ENCODE assay signal across 10 mouse cellular contexts in the genomic region with DNA sequence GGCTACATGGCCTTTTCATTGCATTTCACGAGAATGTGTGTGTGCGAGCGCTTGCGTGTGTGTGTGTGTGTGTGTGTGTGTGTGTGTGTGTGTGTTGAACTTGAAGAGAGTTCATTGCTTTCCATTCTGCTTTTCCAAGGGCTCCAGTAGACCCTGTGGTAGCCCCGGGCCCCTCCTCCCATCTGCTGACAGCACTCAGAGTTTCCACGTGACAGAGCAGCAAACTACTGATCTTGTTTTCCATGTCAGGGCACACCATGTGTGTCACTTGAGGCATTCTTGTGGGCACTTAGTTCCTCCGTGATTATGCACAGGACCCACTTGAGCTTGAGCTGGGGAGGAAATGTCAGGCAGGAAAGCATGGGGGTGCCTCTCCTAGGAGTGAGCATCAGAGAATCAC.
DNase-seq lines count a peak whose midpoint lies in the region; ATAC-seq and TF ChIP-seq lines count a peak whose summit lies in the region.
"Had no signal": no experiment of that assay in that cellular context is flagged by ENCODE, and none has a peak within 500 bp of the region (broad histone marks: within the 10 kb centered on the region; RNA-seq: fewer than 3 reads in every experiment).

No protein-coding gene starts in this region.

- no peaks in the 10 kb centered on the region for H3K36me3 ChIP-seq in kidney, embryonic 16.5 days (ENCODE audit: insufficient read depth, low read length)
- no peaks in the 10 kb centered on the region for H3K36me3 ChIP-seq in embryonic facial prominence, embryonic 10.5 days (replicated peaks)
- no peaks in the 10 kb centered on the region for H3K36me3 ChIP-seq in hindbrain, postnatal 0 days (ENCODE audit: insufficient read depth, low read length)
- no peaks in the 10 kb centered on the region for H3K36me3 ChIP-seq in midbrain, embryonic 15.5 days (replicated peaks)
- no peaks in the 10 kb centered on the region for H3K36me3 ChIP-seq in liver, embryonic 11.5 days (ENCODE audit: control insufficient read depth, insufficient read depth, low read length)
- H3K36me3 ChIP-seq: hindbrain, embryonic 15.5 days had no signal

- ATAC-seq in kidney, embryonic 16.5 days (ENCODE audit: low FRiP score, low TSS enrichment), result 0 out of 2 replicates have a peak, but pooled peaks have one; percentile 43
- peak; percentile 42; the same call in 1 of the 2 replicates for ATAC-seq in hindbrain, postnatal 0 days
- ATAC-seq in midbrain, embryonic 15.5 days (replicated peaks), result peak; percentile 31; the same call in 1 of the 2 replicates
- no peak for ATAC-seq in liver, embryonic 11.5 days (replicated peaks; ENCODE audit: low FRiP score)
- ATAC-seq in cerebellum, adult (ENCODE audit: insufficient number of reproducible peaks, low FRiP score, low TSS enrichment), result no peak

- no peak overlapping the region for H3K9ac ChIP-seq in kidney, embryonic 16.5 days (replicated peaks; ENCODE audit: low read length)
- H3K9ac ChIP-seq in hindbrain, postnatal 0 days (replicated peaks; ENCODE audit: low read length), result no peak overlapping the region
- no peak overlapping the region for H3K9ac ChIP-seq in midbrain, embryonic 15.5 days
- no peak overlapping the region for H3K9ac ChIP-seq in liver, embryonic 11.5 days (ENCODE audit: low read depth, low read length)
- H3K9ac ChIP-seq: hindbrain, embryonic 15.5 days had no signal

- no peaks in the 10 kb centered on the region for H3K27me3 ChIP-seq in kidney, embryonic 16.5 days (ENCODE audit: insufficient read depth, low read length)
- H3K27me3 ChIP-seq in embryonic facial prominence, embryonic 10.5 days (replicated peaks; ENCODE audit: low read depth, poor library complexity, severe bottlenecking), result no peaks in the 10 kb centered on the region
- H3K27me3 ChIP-seq in hindbrain, postnatal 0 days (ENCODE audit: insufficient read depth, low read length), result no peaks in the 10 kb centered on the region
- H3K27me3 ChIP-seq in midbrain, embryonic 15.5 days (replicated peaks), result no peaks in the 10 kb centered on the region
- no peaks in the 10 kb centered on the region for H3K27me3 ChIP-seq in liver, embryonic 11.5 days (replicated peaks; ENCODE audit: control insufficient read depth, insufficient read depth, low read length)
- H3K27me3 ChIP-seq: hindbrain, embryonic 15.5 days had no signal

- no peak overlapping the region for H3K27ac ChIP-seq in kidney, embryonic 16.5 days (ENCODE audit: low read length)
- H3K27ac ChIP-seq in embryonic facial prominence, embryonic 10.5 days (replicated peaks), result no peak overlapping the region
- H3K27ac ChIP-seq in hindbrain, postnatal 0 days, result no peak overlapping the region
- H3K27ac ChIP-seq in midbrain, embryonic 15.5 days, result no peak overlapping the region
- H3K27ac ChIP-seq in liver, embryonic 11.5 days (ENCODE audit: low read depth, low read length), result no peak overlapping the region
- H3K27ac ChIP-seq: hindbrain, embryonic 15.5 days; macrophage had no signal

- peaks cover 50% of the 10 kb centered on the region for H3K4me1 ChIP-seq in kidney, embryonic 16.5 days (ENCODE audit: insufficient read depth, low read length)
- peaks cover 65% of the 10 kb centered on the region for H3K4me1 ChIP-seq in embryonic facial prominence, embryonic 10.5 days
- H3K4me1 ChIP-seq in hindbrain, postnatal 0 days (ENCODE audit: insufficient read depth, low read length), result peaks cover 50% of the 10 kb centered on the region
- H3K4me1 ChIP-seq in midbrain, embryonic 15.5 days, result peaks cover 58% of the 10 kb centered on the region
- no peaks in the 10 kb centered on the region for H3K4me1 ChIP-seq in liver, embryonic 11.5 days (replicated peaks; ENCODE audit: control insufficient read depth, insufficient read depth, low read length)

- no peak overlapping the region for H3K4me3 ChIP-seq in kidney, embryonic 16.5 days (ENCODE audit: low read length)
- H3K4me3 ChIP-seq in embryonic facial prominence, embryonic 10.5 days, result no peak overlapping the region
- H3K4me3 ChIP-seq in hindbrain, postnatal 0 days (ENCODE audit: low read length), result no peak overlapping the region
- no peak overlapping the region for H3K4me3 ChIP-seq in midbrain, embryonic 15.5 days
- no peak overlapping the region for H3K4me3 ChIP-seq in liver, embryonic 11.5 days (ENCODE audit: low read depth, low read length)
- H3K4me3 ChIP-seq: hindbrain, embryonic 15.5 days had no signal

- WGBS in kidney, embryonic 16.5 days, result 53% methylated on average over 7 of the region's 7 CpGs
- WGBS in embryonic facial prominence, embryonic 10.5 days, result 65% methylated on average over 7 of the region's 7 CpGs
- 45% methylated on average over 7 of the region's 7 CpGs for WGBS in hindbrain, postnatal 0 days
- 53% methylated on average over 7 of the region's 7 CpGs for WGBS in midbrain, embryonic 15.5 days
- WGBS in liver, embryonic 11.5 days, result 68% methylated on average over 7 of the region's 7 CpGs

- no peak overlapping the region for H3K4me2 ChIP-seq in kidney, embryonic 16.5 days (replicated peaks; ENCODE audit: low read depth, low read length)
- H3K4me2 ChIP-seq in hindbrain, postnatal 0 days (ENCODE audit: low read depth, low read length), result no peak overlapping the region
- no peak overlapping the region for H3K4me2 ChIP-seq in midbrain, embryonic 15.5 days
- H3K4me2 ChIP-seq in liver, embryonic 11.5 days, result no peak overlapping the region
- H3K4me2 ChIP-seq: hindbrain, embryonic 15.5 days had no signal

- no peaks in the 10 kb centered on the region for H3K9me3 ChIP-seq in kidney, embryonic 16.5 days (ENCODE audit: low read length)
- H3K9me3 ChIP-seq in embryonic facial prominence, embryonic 10.5 days, result no peaks in the 10 kb centered on the region
- H3K9me3 ChIP-seq in hindbrain, postnatal 0 days (ENCODE audit: low read length), result no peaks in the 10 kb centered on the region
- H3K9me3 ChIP-seq in midbrain, embryonic 15.5 days, result no peaks in the 10 kb centered on the region
- H3K9me3 ChIP-seq in liver, embryonic 11.5 days (ENCODE audit: control insufficient read depth, low read length), result no peaks in the 10 kb centered on the region
- H3K9me3 ChIP-seq: hindbrain, embryonic 15.5 days had no signal

- no peak for TF ChIP-seq CTCF in hindbrain, postnatal 0 days (IDR thresholded peaks at IDR 0.05; ENCODE audit: low read depth)

- no peak for DNase-seq in kidney, adult 18-20 months
- peak; percentile 35 for DNase-seq in embryonic facial prominence, embryonic 10.5 days (ENCODE audit: low spot score)
- DNase-seq in hindbrain, postnatal 0 days (ENCODE audit: low spot score), result peak; percentile 59
- DNase-seq in liver, embryonic 11.5 days (ENCODE audit: low spot score), result no peak
- DNase-seq: right cerebral cortex, postnatal 14 days had no signal

Comparison
In these comparisons a context has a peak if more than half of its experiments do, and no peak if none do; other contexts are left out.
1. ATAC-seq: peak in kidney, embryonic 16.5 days (single experiment), hindbrain, postnatal 0 days (single experiment) and midbrain, embryonic 15.5 days (single experiment); none in liver, embryonic 11.5 days (single experiment) and cerebellum, adult (single experiment).
2. DNase-seq: peak in embryonic facial prominence, embryonic 10.5 days (single experiment) and hindbrain, postnatal 0 days (single experiment); none in kidney, adult 18-20 months (single experiment) and liver, embryonic 11.5 days (single experiment).